ENCODE assay signal across 10 mouse cellular contexts in the genomic region with DNA sequence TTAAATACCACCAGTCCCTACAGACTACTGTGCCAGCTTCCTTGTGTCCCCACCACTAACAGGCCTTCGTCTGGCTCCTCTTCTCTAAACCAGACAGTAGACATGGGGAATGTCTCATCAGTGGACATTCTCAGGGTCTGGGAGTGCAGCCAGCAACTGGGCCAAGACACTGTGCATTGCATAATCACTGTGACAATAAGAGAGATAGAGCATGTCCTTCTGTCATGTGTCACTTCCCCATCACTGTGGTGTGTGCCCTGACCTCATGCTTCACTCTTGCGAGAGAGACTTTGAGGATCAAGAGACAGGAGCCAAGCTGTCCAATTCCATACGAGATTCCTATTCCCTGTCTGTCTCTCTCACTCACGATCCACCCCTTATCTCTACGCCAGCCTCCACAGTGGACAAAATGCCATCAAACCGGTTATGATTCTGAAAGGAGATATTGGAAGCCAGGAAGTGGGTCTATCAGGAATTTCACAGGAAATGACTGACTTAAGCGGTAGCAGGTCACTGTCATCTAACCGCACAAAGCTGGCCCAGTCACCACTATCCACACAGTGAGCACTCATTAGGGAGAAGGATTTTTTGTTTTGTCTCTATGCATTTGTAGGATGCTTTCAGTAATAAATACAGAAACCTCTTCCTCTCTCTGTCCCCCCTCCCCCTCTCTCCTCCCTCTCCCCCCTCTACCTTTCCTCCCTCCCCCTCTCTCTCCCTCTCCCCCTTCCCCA.
DNase-seq lines count a peak whose midpoint lies in the region; ATAC-seq and TF ChIP-seq lines count a peak whose summit lies in the region.
"Had no signal": no experiment of that assay in that cellular context is flagged by ENCODE, and none has a peak within 500 bp of the region (broad histone marks: within the 10 kb centered on the region; RNA-seq: fewer than 3 reads in every experiment).

No protein-coding gene starts in this region.

- H3K79me2 ChIP-seq in myocyte (ENCODE audit: control insufficient read depth, insufficient read depth): peaks cover 39% of the 10 kb centered on the region

- H3K9ac ChIP-seq in neural tube, embryonic 15.5 days (replicated peaks): no peak overlapping the region; the same call in 1 of the 2 replicates
- no peak overlapping the region for H3K9ac ChIP-seq in midbrain, embryonic 11.5 days (ENCODE audit: low read length)
- H3K9ac ChIP-seq: heart, embryonic 13.5 days; midbrain, embryonic 12.5 days had no signal

- no peak for ATAC-seq in neural tube, embryonic 15.5 days (ENCODE audit: low FRiP score)
- no peak for ATAC-seq in midbrain, embryonic 11.5 days (ENCODE audit: low FRiP score)

- H3K27ac ChIP-seq in left cerebral cortex, adult 2 months: 0 out of 2 replicates have a peak overlapping the region, but pooled peaks have one; percentile 1
- peak overlapping the region; percentile 14; the same call in 1 of the 2 replicates for H3K27ac ChIP-seq in bone marrow, adult 2 months (ENCODE audit: control insufficient read depth, insufficient read depth, low read depth, low read length, poor library complexity)
- H3K27ac ChIP-seq in neural tube, embryonic 15.5 days (replicated peaks): no peak overlapping the region
- no peak overlapping the region for H3K27ac ChIP-seq in midbrain, embryonic 11.5 days (ENCODE audit: low read depth, low read length)
- H3K27ac ChIP-seq: heart, embryonic 13.5 days; midbrain, embryonic 12.5 days had no signal

- no peak for TF ChIP-seq POLR2A in bone marrow, adult 2 months (IDR thresholded peaks at IDR 0.05; ENCODE audit: borderline replicate concordance, control insufficient read depth, low read depth, low read length)
- TF ChIP-seq POLR2A in myocyte (IDR thresholded peaks at IDR 0.05; ENCODE audit: insufficient read length, low read depth): no peak

- 8% methylated on average over 8 of the region's 8 CpGs for WGBS in bone marrow, adult 2 months
- 77% methylated on average over 8 of the region's 8 CpGs for WGBS in neural tube, embryonic 15.5 days
- 84% methylated on average over 8 of the region's 8 CpGs for WGBS in midbrain, embryonic 11.5 days

- intact Hi-C loops in left cerebral cortex, adult 2 months (cut with DNase I): no loop called here
- intact Hi-C loops in left cerebral cortex, postnatal 10 days (cut with DNase I): no loop called here

- H3K4me3 ChIP-seq in left cerebral cortex, adult 2 months: no peak overlapping the region
- no peak overlapping the region for H3K4me3 ChIP-seq in bone marrow, adult 2 months (replicated peaks; ENCODE audit: control insufficient read depth, low read depth, low read length)
- peak overlapping the region; percentile 94 for H3K4me3 ChIP-seq in myocyte
- H3K4me3 ChIP-seq in neural tube, embryonic 15.5 days (replicated peaks): no peak overlapping the region
- H3K4me3 ChIP-seq in midbrain, embryonic 11.5 days (ENCODE audit: low read depth, low read length): no peak overlapping the region
- H3K4me3 ChIP-seq: heart, embryonic 13.5 days; midbrain, embryonic 12.5 days had no signal

- H3ac ChIP-seq in myocyte (ENCODE audit: control insufficient read depth, insufficient read length): no peak overlapping the region

- no peaks in the 10 kb centered on the region for H3K27me3 ChIP-seq in myocyte (ENCODE audit: control insufficient read depth, insufficient read depth, insufficient read length)
- H3K27me3 ChIP-seq in neural tube, embryonic 15.5 days (replicated peaks): no peaks in the 10 kb centered on the region
- H3K27me3 ChIP-seq in midbrain, embryonic 11.5 days (ENCODE audit: control insufficient read depth, insufficient read depth, low read length): peaks cover 8% of the 10 kb centered on the region

- TF ChIP-seq CTCF in left cerebral cortex, adult 2 months (IDR thresholded peaks at IDR 0.05): no peak
- TF ChIP-seq CTCF in bone marrow, adult 2 months (IDR thresholded peaks at IDR 0.05; ENCODE audit: control insufficient read depth, insufficient read depth, low read length): no peak

- peak overlapping the region; percentile 89 for H3K4me2 ChIP-seq in myocyte (ENCODE audit: low read depth)
- no peak overlapping the region for H3K4me2 ChIP-seq in neural tube, embryonic 15.5 days
- no peak overlapping the region for H3K4me2 ChIP-seq in midbrain, embryonic 11.5 days
- H3K4me2 ChIP-seq: heart, embryonic 13.5 days; midbrain, embryonic 12.5 days had no signal

- H3K36me3 ChIP-seq in myocyte (ENCODE audit: control insufficient read depth, insufficient read depth): no peaks in the 10 kb centered on the region
- H3K36me3 ChIP-seq in neural tube, embryonic 15.5 days: no peaks in the 10 kb centered on the region
- H3K36me3 ChIP-seq in midbrain, embryonic 11.5 days (ENCODE audit: control insufficient read depth, insufficient read depth, low read length): no peaks in the 10 kb centered on the region
- H3K36me3 ChIP-seq: heart, embryonic 13.5 days; midbrain, embryonic 12.5 days had no signal

- peaks cover 4% of the 10 kb centered on the region for H3K4me1 ChIP-seq in bone marrow, adult 2 months (ENCODE audit: control insufficient read depth, insufficient read depth, low read length)
- H3K4me1 ChIP-seq in neural tube, embryonic 15.5 days: peaks cover 20% of the 10 kb centered on the region
- H3K4me1 ChIP-seq in midbrain, embryonic 11.5 days (ENCODE audit: control insufficient read depth, insufficient read depth, low read length): peaks cover 13% of the 10 kb centered on the region

- no peak for DNase-seq in left cerebral cortex, adult 2 months (ENCODE audit: extremely low spot score in 1 of 2, low spot score in 2 of 2)
- no peak for DNase-seq in left cerebral cortex, postnatal 10 days (ENCODE audit: extremely low spot score in 1 of 2, low spot score in 2 of 2)
- DNase-seq in liver: peak; percentile 8
- no peak for DNase-seq in thymus, postnatal 10 days (ENCODE audit: low spot score in 2 of 2)
- no peak for DNase-seq in midbrain, embryonic 11.5 days (ENCODE audit: low spot score, missing footprints)

- no peaks in the 10 kb centered on the region for H3K9me3 ChIP-seq in neural tube, embryonic 15.5 days (replicated peaks)
- H3K9me3 ChIP-seq in midbrain, embryonic 11.5 days (ENCODE audit: control insufficient read depth, low read length): no peaks in the 10 kb centered on the region
- H3K9me3 ChIP-seq: heart, embryonic 13.5 days; midbrain, embryonic 12.5 days had no signal

TF ChIP-seq in myocyte, 11 proteins besides CTCF, POLR2A, EP300 and RAD21:
- TF ChIP-seq E2F4 (IDR thresholded peaks at IDR 0.05; ENCODE audit: insufficient read depth) (no peak), MYOG (IDR thresholded peaks at IDR 0.05; ENCODE audit: control insufficient read depth in 1 of 3, insufficient read depth in 1 of 3, insufficient read length in 2 of 3, low read depth in 2 of 3) (no peak), CEBPB (IDR thresholded peaks at IDR 0.05; ENCODE audit: insufficient read depth, poor library complexity, severe bottlenecking) (peak; percentile 85; the same call in 1 of the 2 replicates), REST (IDR thresholded peaks at IDR 0.05; ENCODE audit: insufficient read depth, insufficient read length) (no peak)
TF ChIP-seq in myocyte: peak in this region for 1.

Comparison
In these comparisons a context has a peak if more than half of its experiments do, and no peak if none do; other contexts are left out.
1. H3K27ac ChIP-seq: peak in left cerebral cortex, adult 2 months (single experiment) and bone marrow, adult 2 months (single experiment); none in neural tube, embryonic 15.5 days (single experiment) and midbrain, embryonic 11.5 days (single experiment).